Mouse (Mus musculus) testis, adult 2 months (tissue): ENCODE results near the gene Enox1.

Experiments
- CTCF ChIP-seq: fragments of 200-500 bp; IDR thresholded peaks from 2 replicates; pipeline ENCODE4 v1.5.1; 2012; ENCODE audit warnings: low read depth, mild to moderate bottlenecking, inconsistent platforms, low read length, moderate library complexity; ENCODE audit not compliant: control insufficient read depth, insufficient read depth, insufficient replicate concordance
- POLR2A ChIP-seq: fragments of 200-500 bp; IDR thresholded peaks from 2 replicates; pipeline ENCODE4 v1.6.1; 2012; ENCODE audit warnings: low read depth, mild to moderate bottlenecking, inconsistent platforms, low read length, moderate library complexity; ENCODE audit not compliant: control insufficient read depth

GRCm38 (mm10) chr14:77327693-77328092 is 171.1 kb downstream of the Enox1 start:
- TF ChIP-seq CTCF (no peak), POLR2A (no peak)
